Mouse (Mus musculus): ENCODE data around the gene Hivep3.

- no peak for TF ChIP-seq CTCF (IDR thresholded peaks at IDR 0.05; ENCODE audit: insufficient read depth, low read length)
- no peak for TF ChIP-seq POLR2A (IDR thresholded peaks at IDR 0.05; ENCODE audit: borderline replicate concordance, extremely low read depth, low read depth, low read length)
These were observed 338.4 kb downstream of the Hivep3 start for GRCm38 (mm10) chr4:120071842-120072507.

All from lung, adult 2 months (tissue).